In genomic region chr7:109674944-109675628, GRCm38 (mm10) we compare ENCODE assay signal across 32 mouse cellular contexts. TPM values are rescaled to one million over a fixed set of nuclear protein-coding genes. Genes with fewer than 3 reads are reported as not detected.
DNase-seq lines count a peak whose midpoint lies in the region; ATAC-seq and TF ChIP-seq lines count a peak whose summit lies in the region.
"Had no signal": no experiment of that assay in that cellular context is flagged by ENCODE, and none has a peak within 500 bp of the region (broad histone marks: within the 10 kb centered on the region; RNA-seq: fewer than 3 reads in every experiment).

No protein-coding gene starts in this region.

- H3K9ac ChIP-seq in embryonic facial prominence, embryonic 13.5 days: no peak overlapping the region
- no peak overlapping the region for H3K9ac ChIP-seq in lung, embryonic 16.5 days (ENCODE audit: low read length)
- no peak overlapping the region for H3K9ac ChIP-seq in embryonic facial prominence, embryonic 15.5 days
- H3K9ac ChIP-seq in stomach, embryonic 14.5 days (replicated peaks; ENCODE audit: low read depth, low read length): no peak overlapping the region
- H3K9ac ChIP-seq: forebrain, embryonic 15.5 days; hindbrain, embryonic 13.5 days; kidney, embryonic 15.5 days; liver, embryonic 14.5 days; midbrain, embryonic 12.5 days had no signal

- no peak overlapping the region for H3K4me2 ChIP-seq in embryonic facial prominence, embryonic 13.5 days
- no peak overlapping the region for H3K4me2 ChIP-seq in lung, embryonic 16.5 days (ENCODE audit: low read depth, low read length)
- H3K4me2 ChIP-seq in embryonic facial prominence, embryonic 15.5 days (replicated peaks): no peak overlapping the region
- H3K4me2 ChIP-seq in stomach, embryonic 14.5 days (replicated peaks; ENCODE audit: low read depth, low read length): no peak overlapping the region
- H3K4me2 ChIP-seq: forebrain, embryonic 15.5 days; heart, embryonic 11.5 days; hindbrain, embryonic 13.5 days; kidney, embryonic 15.5 days; midbrain, embryonic 12.5 days had no signal

- no peaks in the 10 kb centered on the region for H3K36me3 ChIP-seq in embryonic facial prominence, embryonic 13.5 days
- no peaks in the 10 kb centered on the region for H3K36me3 ChIP-seq in embryonic facial prominence, embryonic 10.5 days (replicated peaks)
- no peaks in the 10 kb centered on the region for H3K36me3 ChIP-seq in lung, embryonic 16.5 days (ENCODE audit: control insufficient read depth, insufficient read depth, low read length)
- H3K36me3 ChIP-seq in embryonic facial prominence, embryonic 15.5 days: no peaks in the 10 kb centered on the region
- H3K36me3 ChIP-seq in stomach, embryonic 14.5 days (ENCODE audit: control insufficient read depth, insufficient read depth, low read length): no peaks in the 10 kb centered on the region
- H3K36me3 ChIP-seq: forebrain, embryonic 15.5 days; hindbrain, embryonic 13.5 days; kidney, embryonic 15.5 days; midbrain, embryonic 12.5 days had no signal

- no peak for TF ChIP-seq CTCF in lung, adult 2 months (IDR thresholded peaks at IDR 0.05; ENCODE audit: insufficient read depth, low read length)

- H3K27ac ChIP-seq in embryonic facial prominence, embryonic 13.5 days: peak overlapping the region; percentile 40
- H3K27ac ChIP-seq in embryonic facial prominence, embryonic 10.5 days (replicated peaks): no peak overlapping the region
- H3K27ac ChIP-seq in lung, embryonic 16.5 days (ENCODE audit: low read length): peak overlapping the region; percentile 37
- H3K27ac ChIP-seq in embryonic facial prominence, embryonic 15.5 days (replicated peaks): peak overlapping the region; percentile 67
- H3K27ac ChIP-seq in stomach, embryonic 14.5 days (ENCODE audit: low read length): peak overlapping the region; percentile 72; the same call in 1 of the 2 replicates
- H3K27ac ChIP-seq: forebrain, embryonic 15.5 days; hindbrain, embryonic 13.5 days; kidney, embryonic 15.5 days; liver, embryonic 14.5 days; midbrain, embryonic 12.5 days had no signal

- no peaks in the 10 kb centered on the region for H3K9me3 ChIP-seq in embryonic facial prominence, embryonic 13.5 days
- no peaks in the 10 kb centered on the region for H3K9me3 ChIP-seq in embryonic facial prominence, embryonic 10.5 days
- no peaks in the 10 kb centered on the region for H3K9me3 ChIP-seq in lung, embryonic 16.5 days (ENCODE audit: control insufficient read depth, low read length)
- no peaks in the 10 kb centered on the region for H3K9me3 ChIP-seq in embryonic facial prominence, embryonic 15.5 days (replicated peaks)
- H3K9me3 ChIP-seq in stomach, embryonic 14.5 days (ENCODE audit: control insufficient read depth, low read depth, low read length): no peaks in the 10 kb centered on the region
- H3K9me3 ChIP-seq: forebrain, embryonic 15.5 days; hindbrain, embryonic 13.5 days; kidney, embryonic 15.5 days; midbrain, embryonic 12.5 days had no signal

- H3K4me1 ChIP-seq in embryonic facial prominence, embryonic 13.5 days: peaks cover 30% of the 10 kb centered on the region
- H3K4me1 ChIP-seq in embryonic facial prominence, embryonic 10.5 days: peaks cover 33% of the 10 kb centered on the region
- H3K4me1 ChIP-seq in lung, embryonic 16.5 days (replicated peaks; ENCODE audit: control insufficient read depth, insufficient read depth, low read length): peaks cover 30% of the 10 kb centered on the region
- H3K4me1 ChIP-seq in lung, adult 2 months (ENCODE audit: control insufficient read depth, insufficient read depth, low read length): peaks cover 7% of the 10 kb centered on the region
- H3K4me1 ChIP-seq in embryonic facial prominence, embryonic 15.5 days: peaks cover 26% of the 10 kb centered on the region
- peaks cover 17% of the 10 kb centered on the region; the same call in 1 of the 2 replicates for H3K4me1 ChIP-seq in stomach, embryonic 14.5 days (ENCODE audit: control insufficient read depth, insufficient read depth, low read length)

- ATAC-seq in embryonic facial prominence, embryonic 13.5 days (ENCODE audit: insufficient number of reproducible peaks, insufficient read depth, low FRiP score, low TSS enrichment, low read depth): no peak
- ATAC-seq in lung, embryonic 16.5 days (ENCODE audit: low read depth): peak; percentile 8; the same call in 1 of the 2 replicates
- peak; percentile 17; the same call in 1 of the 2 replicates for ATAC-seq in embryonic facial prominence, embryonic 15.5 days (ENCODE audit: insufficient number of reproducible peaks, low FRiP score, low TSS enrichment, low read depth)
- ATAC-seq in stomach, embryonic 14.5 days (ENCODE audit: insufficient number of reproducible peaks, insufficient read depth, low FRiP score, low read depth): no peak
- ATAC-seq: forebrain, embryonic 15.5 days had no signal

- 44% methylated on average over 4 of the region's 4 CpGs for whole genome bisulfite sequencing in embryonic facial prominence, embryonic 13.5 days
- WGBS in embryonic facial prominence, embryonic 10.5 days: 57% methylated on average over 4 of the region's 4 CpGs
- 38% methylated on average over 4 of the region's 4 CpGs for WGBS in lung, embryonic 16.5 days
- 36% methylated on average over 4 of the region's 4 CpGs for WGBS in lung, adult 2 months
- WGBS in embryonic facial prominence, embryonic 15.5 days: 30% methylated on average over 4 of the region's 4 CpGs
- 53% methylated on average over 4 of the region's 4 CpGs for WGBS in stomach, embryonic 14.5 days

- no peak for TF ChIP-seq POLR2A in lung, adult 2 months (IDR thresholded peaks at IDR 0.05; ENCODE audit: borderline replicate concordance, extremely low read depth, low read depth, low read length)

- DNase-seq in embryonic facial prominence, embryonic 10.5 days (ENCODE audit: low spot score): no peak
- DNase-seq in lung, adult 2 months: no peak
- no peak for DNase-seq in left cerebral cortex, adult 8-10 months (ENCODE audit: low spot score in 2 of 2)
- no peak for DNase-seq in urinary bladder, adult 2 months (ENCODE audit: low spot score)
- DNase-seq: adrenal gland, postnatal 36 days; cerebellum, adult 11 months; cerebellum, postnatal 10 days; heart, postnatal 14 days; kidney, adult 11 months; kidney, postnatal 36 days; layer of hippocampus, adult 9-11 months; thymus, postnatal 25 days had no signal

- H3K4me3 ChIP-seq in embryonic facial prominence, embryonic 13.5 days: no peak overlapping the region
- no peak overlapping the region for H3K4me3 ChIP-seq in embryonic facial prominence, embryonic 10.5 days
- H3K4me3 ChIP-seq in lung, embryonic 16.5 days (ENCODE audit: low read length): no peak overlapping the region
- H3K4me3 ChIP-seq in lung, adult 2 months (replicated peaks; ENCODE audit: extremely low read depth, low read depth, low read length): no peak overlapping the region
- no peak overlapping the region for H3K4me3 ChIP-seq in embryonic facial prominence, embryonic 15.5 days (replicated peaks)
- H3K4me3 ChIP-seq in stomach, embryonic 14.5 days (ENCODE audit: low read depth, low read length): no peak overlapping the region
- H3K4me3 ChIP-seq: forebrain, embryonic 15.5 days; hindbrain, embryonic 13.5 days; kidney, embryonic 15.5 days; midbrain, embryonic 12.5 days had no signal

- no peaks in the 10 kb centered on the region for H3K27me3 ChIP-seq in embryonic facial prominence, embryonic 13.5 days
- H3K27me3 ChIP-seq in embryonic facial prominence, embryonic 10.5 days (replicated peaks; ENCODE audit: low read depth, poor library complexity, severe bottlenecking): no peaks in the 10 kb centered on the region
- H3K27me3 ChIP-seq in lung, embryonic 16.5 days (ENCODE audit: control insufficient read depth, insufficient read depth, low read depth, low read length): no peaks in the 10 kb centered on the region
- no peaks in the 10 kb centered on the region for H3K27me3 ChIP-seq in embryonic facial prominence, embryonic 15.5 days
- no peaks in the 10 kb centered on the region for H3K27me3 ChIP-seq in stomach, embryonic 14.5 days (ENCODE audit: control insufficient read depth, insufficient read depth, low read length)
- H3K27me3 ChIP-seq: forebrain, embryonic 15.5 days; hindbrain, embryonic 13.5 days; kidney, embryonic 15.5 days; midbrain, embryonic 12.5 days had no signal

RNA-seq across cellular contexts. Expression of gene St5, which starts 28.3 kb away (rescaled TPM):
- polyA plus RNA-seq in embryonic facial prominence, embryonic 13.5 days (2015; fragmentation: Nextera tagmentation; extraction: Ambion mirVana): 45.1 and 58.3 TPM in 2 replicates
- polyA plus RNA-seq in embryonic facial prominence, embryonic 10.5 days (2016; fragmentation: Nextera tagmentation; extraction: Ambion mirVana): 41.7 and 46.4 TPM in 2 replicates
- 72.2 and 77.5 TPM in 2 replicates for polyA plus RNA-seq in lung, embryonic 16.5 days (2015; fragmentation: Nextera tagmentation; extraction: Ambion mirVana)
- 89.9 and 123 TPM in 2 replicates for polyA plus RNA-seq in lung, adult 2 months (2012; rRNA removed)
- 49.8 and 52.4 TPM in 2 replicates for polyA plus RNA-seq in embryonic facial prominence, embryonic 15.5 days (2015; fragmentation: Nextera tagmentation; extraction: Ambion mirVana)
- 53.3 and 62.3 TPM in 2 replicates for polyA plus RNA-seq in stomach, embryonic 14.5 days (2014; fragmentation: Nextera tagmentation; extraction: Ambion mirVana)
- 10 to 100 TPM; 14.4 to 18.3 (median 15.7) TPM for total RNA-seq in left cerebral cortex, adult 8-10 months (2022)
- polyA plus RNA-seq in urinary bladder, adult 2 months (2012; rRNA removed): 40.5 and 42.3 TPM in 2 replicates
- total RNA-seq: neutrophil, adult 5-6 weeks had no signal

RNA-seq across cellular contexts. Expression of gene Akip1, which starts 28.4 kb away (rescaled TPM):
- 30.8 and 33.7 TPM in 2 replicates for polyA plus RNA-seq in embryonic facial prominence, embryonic 13.5 days (2015; fragmentation: Nextera tagmentation; extraction: Ambion mirVana)
- polyA plus RNA-seq in embryonic facial prominence, embryonic 10.5 days (2016; fragmentation: Nextera tagmentation; extraction: Ambion mirVana): 24.4 and 24.8 TPM in 2 replicates
- polyA plus RNA-seq in lung, embryonic 16.5 days (2015; fragmentation: Nextera tagmentation; extraction: Ambion mirVana): 44.0 and 45.7 TPM in 2 replicates
- 16.3 and 18.3 TPM in 2 replicates for polyA plus RNA-seq in lung, adult 2 months (2012; rRNA removed)
- 40.9 and 44.8 TPM in 2 replicates for polyA plus RNA-seq in embryonic facial prominence, embryonic 15.5 days (2015; fragmentation: Nextera tagmentation; extraction: Ambion mirVana)
- polyA plus RNA-seq in stomach, embryonic 14.5 days (2014; fragmentation: Nextera tagmentation; extraction: Ambion mirVana): 36.3 and 36.9 TPM in 2 replicates
- 1 to 10 TPM; 5.1 to 7.6 (median 6.3) TPM for total RNA-seq in left cerebral cortex, adult 8-10 months (2022)
- 27.0 and 30.8 TPM in 2 replicates for polyA plus RNA-seq in urinary bladder, adult 2 months (2012; rRNA removed)

RNA-seq across cellular contexts. Expression of gene BC051019, which starts 48.6 kb away (rescaled TPM):
- 0.25 TPM in 1 of 2 replicates, not detected in the other for polyA plus RNA-seq in embryonic facial prominence, embryonic 13.5 days (2015; fragmentation: Nextera tagmentation; extraction: Ambion mirVana)
- 0.17 TPM in 1 of 2 replicates, not detected in the other for polyA plus RNA-seq in embryonic facial prominence, embryonic 10.5 days (2016; fragmentation: Nextera tagmentation; extraction: Ambion mirVana)
- polyA plus RNA-seq in lung, embryonic 16.5 days (2015; fragmentation: Nextera tagmentation; extraction: Ambion mirVana): 8.9 and 10.1 TPM in 2 replicates
- 17.8 and 19.7 TPM in 2 replicates for polyA plus RNA-seq in lung, adult 2 months (2012; rRNA removed)
- polyA plus RNA-seq in embryonic facial prominence, embryonic 15.5 days (2015; fragmentation: Nextera tagmentation; extraction: Ambion mirVana): 7.4 and 14.7 TPM in 2 replicates
- polyA plus RNA-seq in stomach, embryonic 14.5 days (2014; fragmentation: Nextera tagmentation; extraction: Ambion mirVana): 0.14 TPM in 1 of 2 replicates, not detected in the other
- not detected for total RNA-seq in left cerebral cortex, adult 8-10 months (2022)
- 14.3 and 18.2 TPM in 2 replicates for polyA plus RNA-seq in urinary bladder, adult 2 months (2012; rRNA removed)
- total RNA-seq: adrenal gland, adult 18-20 months; adrenal gland, postnatal 36 days; gastrocnemius, adult 8-10 months; granulocyte monocyte progenitor cell, adult 5-6 weeks; left cerebral cortex, adult 18-20 months; left cerebral cortex, postnatal 36 days; megakaryocyte progenitor cell, adult 5-6 weeks; monocyte, adult 5-6 weeks; neutrophil, adult 5-6 weeks had no signal
- polyA plus RNA-seq: heart, embryonic 11.5 days; kidney, embryonic 15.5 days; midbrain, embryonic 12.5 days; small intestine, adult 2 months had no signal

RNA-seq across cellular contexts. Expression of gene Ascl3, which starts 56.4 kb away (rescaled TPM):
- not detected in 2 replicates for polyA plus RNA-seq in embryonic facial prominence, embryonic 13.5 days (2015; fragmentation: Nextera tagmentation; extraction: Ambion mirVana)
- polyA plus RNA-seq in embryonic facial prominence, embryonic 10.5 days (2016; fragmentation: Nextera tagmentation; extraction: Ambion mirVana): not detected in 2 replicates
- 0.60 TPM in 1 of 2 replicates, not detected in the other for polyA plus RNA-seq in lung, embryonic 16.5 days (2015; fragmentation: Nextera tagmentation; extraction: Ambion mirVana)
- polyA plus RNA-seq in lung, adult 2 months (2012; rRNA removed): 0.38 and 0.62 TPM in 2 replicates
- polyA plus RNA-seq in embryonic facial prominence, embryonic 15.5 days (2015; fragmentation: Nextera tagmentation; extraction: Ambion mirVana): 0.50 and 0.57 TPM in 2 replicates
- polyA plus RNA-seq in stomach, embryonic 14.5 days (2014; fragmentation: Nextera tagmentation; extraction: Ambion mirVana): not detected in 2 replicates
- not detected for total RNA-seq in left cerebral cortex, adult 8-10 months (2022)
- polyA plus RNA-seq in urinary bladder, adult 2 months (2012; rRNA removed): 0.15 and 0.17 TPM in 2 replicates
- total RNA-seq: adrenal gland, postnatal 36 days; gastrocnemius, adult 8-10 months; granulocyte monocyte progenitor cell, adult 5-6 weeks; heart, postnatal 14 days; left cerebral cortex, adult 18-20 months; left cerebral cortex, postnatal 36 days; megakaryocyte progenitor cell, adult 5-6 weeks; neutrophil, adult 5-6 weeks had no signal
- polyA plus RNA-seq: forebrain, embryonic 15.5 days; heart, embryonic 11.5 days; kidney, embryonic 15.5 days; limb, embryonic 14.5 days; liver, embryonic 14.5 days; midbrain, embryonic 12.5 days had no signal

Comparison
In these comparisons a context has a peak if more than half of its experiments do, and no peak if none do; other contexts are left out.
1. ATAC-seq: peak in lung, embryonic 16.5 days (single experiment) and embryonic facial prominence, embryonic 15.5 days (single experiment); none in embryonic facial prominence, embryonic 13.5 days (single experiment) and stomach, embryonic 14.5 days (single experiment).